Mouse (Mus musculus) forebrain, embryonic 11.5 days (tissue): Measurements from ENCODE around the gene Papss1. TPM values are rescaled to one million over a fixed set of nuclear protein-coding genes. Genes with fewer than 3 reads are reported as not detected.

Source experiments
- ATAC-seq: fragments of 200-750 bp; cut with Nextera tagmentation; replicated peaks from 2 replicates; pipeline ENCODE4 v1.8.0; 2017; ENCODE audit warnings: moderate TSS enrichment; ENCODE audit not compliant: low FRiP score
- DNase-seq: peaks from one replicate; pipeline ENCODE4 v3.0.0-alpha.2; 2017; ENCODE audit warnings: low spot score
- H3K27ac ChIP-seq: fragments of 300-500 bp; sonication (generic); 2 replicates; pipeline ENCODE4 v1.5.1; 2014; ENCODE audit warnings: low read depth, low read length
- H3K27me3 ChIP-seq: fragments of 300-500 bp; sonication (generic); 2 replicates; pipeline ENCODE4 v1.6.1; 2014; ENCODE audit warnings: mild to moderate bottlenecking, low read length, mixed read lengths; ENCODE audit not compliant: control insufficient read depth, insufficient read depth
- H3K36me3 ChIP-seq: fragments of 300-500 bp; sonication (generic); 2 replicates; pipeline ENCODE4 v1.6.1; 2014; ENCODE audit warnings: mild to moderate bottlenecking, low read length, moderate library complexity, mixed read lengths; ENCODE audit not compliant: control insufficient read depth, insufficient read depth
- H3K4me1 ChIP-seq: fragments of 300-500 bp; sonication (generic); replicated peaks from 2 replicates; pipeline ENCODE4 v1.6.1; 2014; ENCODE audit warnings: low read length, mixed read lengths; ENCODE audit not compliant: control insufficient read depth, insufficient read depth
- H3K4me2 ChIP-seq: fragments of 300-500 bp; sonication (generic); 2 replicates; pipeline ENCODE4 v1.6.1; 2014; ENCODE audit warnings: low read depth, mild to moderate bottlenecking, low read length, moderate library complexity, mixed read lengths; ENCODE audit not compliant: severe bottlenecking
- H3K4me3 ChIP-seq: fragments of 300-500 bp; sonication (generic); 2 replicates; pipeline ENCODE4 v1.5.1; 2014; ENCODE audit warnings: low read depth, low read length
- H3K9ac ChIP-seq: fragments of 300-500 bp; sonication (generic); 2 replicates; pipeline ENCODE4 v1.6.1; 2014; ENCODE audit warnings: low read length
- H3K9me3 ChIP-seq: fragments of 300-500 bp; sonication (generic); 2 replicates; pipeline ENCODE4 v1.6.1; 2016; ENCODE audit warnings: low read length, mixed read lengths; ENCODE audit not compliant: control insufficient read depth
- WGBS: fragments of 180-500 bp; shearing (Covaris S2); extraction: QIAGEN DNeasy Blood & Tissue Kit; methylation state at CpG from one replicate; pipeline ENCODE4 v1.1.7; 2014; 5-methylcytosine and 5-hydroxymethylcytosine counted together
- polyA plus RNA-seq: library from polyadenylated mRNA; unstranded; fragments of >200 nt; fragmentation: Nextera tagmentation; extraction: Ambion mirVana; gene quantifications from 2 replicates; pipeline ENCODE4 v1.2.1, GENCODE M21; 2014

Gene Papss1
- polyA plus RNA-seq, 1 experiment from 2014 or later, result 76.2 TPM

- 89% methylated on average over 2 of the region's 2 CpGs for WGBS
Measured at GRCm38 (mm10) chr3:131566281-131566680, 1.7 kb downstream of the Papss1 start.

GRCm38 (mm10) chr3:131570506-131570905, 5.9 kb downstream of the Papss1 start:
- Histone ChIP-seq H3K4me1 (peaks cover 3% of the 10 kb centered on the region; the same call in 1 of the 2 replicates), H3K4me3 (no peak overlapping the region), H3K27ac (no peak overlapping the region), H3K9me3 (no peaks in the 10 kb centered on the region), H3K9ac (no peak overlapping the region), H3K27me3 (no peaks in the 10 kb centered on the region), H3K4me2 (no peak overlapping the region), H3K36me3 (no peaks in the 10 kb centered on the region)
- ATAC-seq (no peak), DNase-seq (no peak)
- 76% methylated on average over 1 of the region's 1 CpGs for WGBS

More at GRCm38 (mm10) chr3:131566281-131566680, 1.7 kb downstream of the Papss1 start:
- ATAC-seq (no peak), DNase-seq (no peak)
- Histone ChIP-seq H3K36me3 (no peaks in the 10 kb centered on the region), H3K9ac (no peak overlapping the region), H3K27ac (no peak overlapping the region), H3K27me3 (no peaks in the 10 kb centered on the region), H3K4me1 (peaks cover 3% of the 10 kb centered on the region; the same call in 1 of the 2 replicates), H3K9me3 (no peaks in the 10 kb centered on the region), H3K4me3 (no peak overlapping the region), H3K4me2 (no peak overlapping the region)

GRCm38 (mm10) chr3:131573555-131573954, 9.0 kb downstream of the Papss1 start:
- Histone ChIP-seq H3K4me2 (no peak overlapping the region), H3K9me3 (no peaks in the 10 kb centered on the region), H3K36me3 (no peaks in the 10 kb centered on the region), H3K27ac (no peak overlapping the region), H3K4me1 (no peaks in the 10 kb centered on the region), H3K9ac (no peak overlapping the region), H3K27me3 (no peaks in the 10 kb centered on the region), H3K4me3 (no peak overlapping the region)
- no peak for DNase-seq
- 91% methylated on average over 3 of the region's 3 CpGs for WGBS
- ATAC-seq, result no peak

- Histone ChIP-seq H3K27ac (no peak overlapping the region), H3K36me3 (peaks cover 2% of the 10 kb centered on the region; the same call in 1 of the 2 replicates), H3K4me1 (no peaks in the 10 kb centered on the region), H3K4me2 (no peak overlapping the region), H3K4me3 (no peak overlapping the region), H3K27me3 (no peaks in the 10 kb centered on the region), H3K9ac (no peak overlapping the region), H3K9me3 (no peaks in the 10 kb centered on the region)
- ATAC-seq, result no peak
- no peak for DNase-seq
- whole genome bisulfite sequencing, result 88% methylated on average over 7 of the region's 7 CpGs
Measured at GRCm38 (mm10) chr3:131578434-131579104, 14.0 kb downstream of the Papss1 start.

- no peak for ATAC-seq
- Histone ChIP-seq H3K9ac (no peak overlapping the region), H3K4me1 (no peaks in the 10 kb centered on the region), H3K27ac (no peak overlapping the region), H3K4me3 (no peak overlapping the region), H3K27me3 (no peaks in the 10 kb centered on the region), H3K36me3 (peaks cover 2% of the 10 kb centered on the region; the same call in 1 of the 2 replicates), H3K4me2 (no peak overlapping the region), H3K9me3 (no peaks in the 10 kb centered on the region)
- 92% methylated on average over 4 of the region's 4 CpGs for WGBS
- no peak for DNase-seq
Measured at GRCm38 (mm10) chr3:131580040-131580439, 15.5 kb downstream of the Papss1 start.

- Histone ChIP-seq H3K27me3 (no peaks in the 10 kb centered on the region), H3K4me2 (no peak overlapping the region), H3K36me3 (peaks cover 2% of the 10 kb centered on the region; the same call in 1 of the 2 replicates), H3K4me1 (no peaks in the 10 kb centered on the region), H3K9ac (no peak overlapping the region), H3K27ac (no peak overlapping the region), H3K4me3 (no peak overlapping the region), H3K9me3 (no peaks in the 10 kb centered on the region)
- no peak for ATAC-seq
- 89% methylated on average over 7 of the region's 7 CpGs for WGBS
- no peak for DNase-seq
Measured at GRCm38 (mm10) chr3:131581096-131581495, 16.5 kb downstream of the Papss1 start.

GRCm38 (mm10) chr3:131586818-131587217, 22.2 kb downstream of the Papss1 start:
- H3K36me3 ChIP-seq, result peaks cover 2% of the 10 kb centered on the region; the same call in 1 of the 2 replicates
- ATAC-seq, result no peak
- DNase-seq, result no peak

GRCm38 (mm10) chr3:131587959-131588358, 23.4 kb downstream of the Papss1 start:
- no peaks in the 10 kb centered on the region for H3K9me3 ChIP-seq
- H3K27me3 ChIP-seq, result no peaks in the 10 kb centered on the region
- no peak for ATAC-seq
- DNase-seq, result no peak
- no peak overlapping the region for H3K27ac ChIP-seq
- 93% methylated on average over 10 of the region's 10 CpGs for WGBS
- H3K4me3 ChIP-seq, result no peak overlapping the region
- no peak overlapping the region for H3K9ac ChIP-seq
- no peak overlapping the region for H3K4me2 ChIP-seq
- H3K36me3 ChIP-seq, result peaks cover under 1% of the 10 kb centered on the region; the same call in 1 of the 2 replicates
- no peaks in the 10 kb centered on the region for H3K4me1 ChIP-seq

More at GRCm38 (mm10) chr3:131586818-131587217, 22.2 kb downstream of the Papss1 start:
- no peak overlapping the region for H3K27ac ChIP-seq
- no peaks in the 10 kb centered on the region for H3K27me3 ChIP-seq
- H3K4me2 ChIP-seq, result no peak overlapping the region
- no peaks in the 10 kb centered on the region for H3K9me3 ChIP-seq
- H3K4me3 ChIP-seq, result no peak overlapping the region
- 98% methylated on average over 3 of the region's 3 CpGs for WGBS
- H3K4me1 ChIP-seq, result no peaks in the 10 kb centered on the region
- no peak overlapping the region for H3K9ac ChIP-seq
